Mouse (Mus musculus): ENCODE data around the gene Nudt16. TPM values are rescaled to one million over a fixed set of nuclear protein-coding genes. Genes with fewer than 3 reads are reported as not detected.
"Not testable (repeated sequence)": the region's sequence is repeated elsewhere in the genome, so short reads cannot be mapped to it uniquely, and the experiment has no call there.

The Nudt16 gene
- 1 to 10 TPM; 5.8 to 6.1 TPM for total RNA-seq (2021)
- long read RNA-seq, experiment 1, transcript Nudt16-201 (3 exons, 1,631 nt), result major isoform, 5 of 6 reads
- long read RNA-seq, experiment 1, partial matches to known transcripts, result 0 of 6 reads
- long read RNA-seq, experiment 1, other reads (novel, unspliced or antisense), result 0 of 6 reads
- long read RNA-seq, experiment 2, partial matches to known transcripts, result 0 of 4 reads
- long read RNA-seq, experiment 2, other reads (novel, unspliced or antisense), result 0 of 4 reads

DNA sequence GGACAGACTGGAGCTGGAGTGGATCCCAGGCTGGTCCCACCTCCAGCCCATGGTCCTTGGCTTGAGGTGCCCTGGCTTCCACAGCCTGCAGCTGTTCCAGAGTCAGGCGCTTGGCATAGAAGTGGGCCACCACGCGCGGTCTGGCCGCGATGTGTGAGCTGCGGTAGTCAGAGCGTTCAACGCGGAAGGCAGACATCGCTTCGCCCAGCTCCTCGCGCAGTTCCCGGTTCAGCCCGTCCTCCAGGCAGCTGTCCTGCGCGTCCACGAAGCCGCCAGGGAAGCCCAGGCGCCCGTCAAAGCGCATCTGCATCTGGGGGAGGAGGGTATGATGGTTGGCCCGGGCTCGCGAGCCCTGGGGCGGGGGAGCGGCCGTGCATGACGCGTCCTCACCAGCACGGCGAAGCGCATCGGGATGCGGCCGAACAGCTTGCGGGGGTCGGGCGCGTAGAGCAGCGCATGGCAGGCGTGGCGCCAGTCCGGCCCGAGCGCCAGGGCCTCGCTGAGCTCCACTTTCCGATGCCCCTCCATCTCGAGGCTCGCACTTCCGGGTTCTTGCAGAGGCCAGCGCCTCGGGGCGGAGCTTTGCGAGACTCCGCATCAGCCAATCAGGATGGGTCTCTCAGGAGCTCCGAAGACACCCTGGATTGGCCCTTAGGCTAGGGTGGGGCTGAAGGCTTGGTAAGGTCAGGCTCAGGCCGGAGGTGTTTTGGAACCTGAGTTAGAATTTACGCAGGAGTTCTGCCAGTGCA is at the start of gene Nudt16:
Nudt16 (minus strand) TSS at position 572 of the 749 bp plus-strand sequence.
- Histone ChIP-seq H3K4me3 (peak within 1 kb of the TSS; percentile 77), H3K27ac (peak within 1 kb of the TSS; percentile 89)
- no peak for TF ChIP-seq CTCF (IDR thresholded peaks at IDR 0.05)
- DNase-seq, result peak; percentile 94
- intact Hi-C loops (cut with DNase I), result loop anchor here (2.0 to 10.0 kb wide), 2 partner anchors 79 to 263 kb away; partner anchors contain the start of genes Aste1, Mrpl3 and Nek11

DNA sequence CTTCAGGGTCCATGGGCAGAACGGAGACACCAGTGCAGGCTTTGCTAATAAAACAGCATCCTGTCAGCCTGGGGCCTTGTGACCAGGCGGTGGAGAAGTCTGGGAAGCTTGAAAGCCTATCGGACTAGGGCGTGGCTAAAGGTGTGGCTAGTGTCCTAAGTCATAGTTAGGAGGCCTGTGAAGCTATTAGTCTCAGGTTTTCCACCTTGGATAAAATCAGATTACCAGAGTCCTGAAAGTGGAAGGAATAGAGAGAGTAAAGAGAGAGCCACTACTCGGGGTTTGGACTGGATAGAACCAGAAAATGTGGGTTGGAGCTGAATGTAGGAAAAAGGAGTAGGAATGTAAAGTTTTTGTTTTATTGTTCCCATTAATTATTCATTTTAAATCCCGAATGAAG is 13.4 kb upstream of the Nudt16 start, which contains the start of gene 1700080E11Rik:
1700080E11Rik (minus strand) TSS at position 101 of the 400 bp plus-strand sequence.
- TF ChIP-seq CTCF (IDR thresholded peaks at IDR 0.05), result no peak
- no peak for DNase-seq
- Histone ChIP-seq H3K4me3 (no peak within 1 kb of the TSS), H3K27ac (no peak within 1 kb of the TSS)
- intact Hi-C loops (cut with DNase I), result no loop called here

- H3K27ac ChIP-seq, result no peak overlapping the region
- no peak for TF ChIP-seq CTCF (IDR thresholded peaks at IDR 0.05)
- no peak for DNase-seq
- intact Hi-C loops (cut with DNase I), result loop anchor here (10.0 kb wide), 1 partner anchor 256 kb away; the partner anchor contains the start of genes Aste1 and Nek11
- no peak overlapping the region for H3K4me3 ChIP-seq
Measured at GRCm38 (mm10) chr9:105139204-105139603, 7.6 kb upstream of the Nudt16 start.

DNA sequence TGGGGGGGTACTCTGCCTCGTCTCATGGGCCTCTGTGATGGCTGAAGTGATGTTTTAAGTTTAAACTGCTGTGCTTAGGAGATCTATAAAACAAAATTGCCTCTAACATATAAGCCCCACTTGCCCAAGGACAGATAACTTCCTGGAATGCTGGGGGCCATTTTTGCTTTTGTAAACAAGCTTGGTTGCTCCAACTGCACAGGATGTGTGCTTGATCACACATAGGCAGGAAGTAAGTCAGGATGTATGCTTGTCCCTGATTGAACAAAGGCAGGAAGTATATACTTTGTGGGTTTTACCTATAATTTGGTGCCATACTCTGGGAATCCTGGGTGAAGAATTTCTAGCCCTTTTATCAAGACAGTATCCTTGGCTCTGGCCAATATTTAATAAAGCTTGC is 4.8 kb upstream of the Nudt16 start:
- intact Hi-C loops (cut with DNase I), result loop anchor here (10.0 kb wide), 1 partner anchor 258 kb away; the partner anchor contains the start of genes Aste1 and Nek11
- Histone ChIP-seq H3K4me3 (no peak overlapping the region), H3K27ac (no peak overlapping the region)
- no peak for TF ChIP-seq CTCF (IDR thresholded peaks at IDR 0.05)
- no peak for DNase-seq

DNA sequence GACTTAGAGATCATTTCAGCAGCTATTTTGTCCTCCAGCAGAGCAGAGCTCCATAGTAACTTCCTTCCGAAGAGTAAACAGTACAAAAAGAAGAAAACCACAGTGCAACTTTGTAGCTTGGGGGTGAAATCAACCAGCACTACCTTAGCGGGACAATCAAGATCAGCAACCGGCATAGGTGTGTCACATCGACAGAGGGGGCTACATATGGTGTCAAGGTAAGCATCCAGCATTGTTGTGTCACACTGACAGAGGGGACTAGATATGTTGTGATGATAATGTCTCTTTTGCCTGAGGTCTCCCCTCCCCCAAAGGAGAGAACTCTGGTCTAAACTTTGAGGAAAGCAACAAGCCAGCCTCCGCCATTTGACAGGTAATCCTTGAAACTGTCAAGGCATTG is 2.9 kb upstream of the Nudt16 start:
- intact Hi-C loops (cut with DNase I), result loop anchor here (10.0 kb wide), 1 partner anchor 260 kb away; the partner anchor contains the start of genes Aste1 and Nek11
- no peak for TF ChIP-seq CTCF (IDR thresholded peaks at IDR 0.05)
- no peak overlapping the region for H3K4me3 ChIP-seq
- no peak for DNase-seq
- H3K27ac ChIP-seq, result no peak overlapping the region

DNA sequence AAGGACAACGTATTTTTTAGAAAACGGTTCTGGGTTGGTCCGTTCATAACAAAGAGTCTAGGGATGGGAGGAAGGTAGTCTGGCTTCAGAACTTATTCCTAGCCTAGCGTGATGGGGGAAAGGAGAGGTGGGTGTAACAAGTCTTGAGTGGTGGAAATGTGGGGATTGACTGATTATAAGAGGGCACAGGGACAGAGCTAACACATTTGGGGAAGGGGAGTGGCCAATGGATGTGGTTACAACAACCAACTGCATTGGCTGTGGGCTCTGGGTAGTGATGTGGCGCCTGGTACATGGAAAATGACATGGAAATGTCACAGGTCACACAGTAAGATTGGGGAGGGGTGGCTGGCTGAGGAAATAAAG is 361 bp upstream of the Nudt16 start:
- H3K4me3 ChIP-seq, result peak overlapping the region; percentile 77
- peak overlapping the region; percentile 89 for H3K27ac ChIP-seq
- TF ChIP-seq CTCF (IDR thresholded peaks at IDR 0.05), result no peak
- DNase-seq, result no peak
- intact Hi-C loops (cut with DNase I), result loop anchor here (10.0 kb wide), 1 partner anchor 263 kb away; the partner anchor contains the start of genes Aste1 and Nek11

- peak overlapping the region; percentile 77; the same call in 1 of the 2 replicates for H3K4me3 ChIP-seq
- intact Hi-C loops (cut with DNase I), result loop anchor here (2.0 to 10.0 kb wide), 2 partner anchors 78 to 264 kb away; partner anchors contain the start of genes Aste1, Mrpl3 and Nek11
- DNase-seq, result no peak
- no peak for TF ChIP-seq CTCF (IDR thresholded peaks at IDR 0.05)
- no peak overlapping the region for H3K27ac ChIP-seq
Measured at GRCm38 (mm10) chr9:105130331-105130730, 1.3 kb downstream of the Nudt16 start.

DNA sequence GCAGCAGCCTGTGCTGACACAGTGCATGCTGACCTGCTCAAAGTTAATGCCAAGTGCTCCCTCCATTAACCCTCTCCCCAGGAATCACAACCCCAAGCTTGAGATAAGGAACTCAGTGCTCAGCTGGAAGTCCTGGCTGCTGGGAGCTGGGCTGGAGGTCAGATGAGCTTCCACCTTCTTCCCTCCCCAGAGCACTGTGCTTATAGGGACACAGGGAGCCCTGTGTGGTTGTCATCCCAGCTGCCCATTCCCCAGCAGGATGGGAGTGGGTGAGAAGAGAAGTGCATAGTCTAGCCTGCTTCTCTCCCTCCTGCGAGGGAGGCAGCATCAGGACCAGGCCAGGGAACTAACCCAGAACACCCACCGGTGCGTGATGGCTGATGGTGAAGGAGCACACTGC is 6.4 kb downstream of the Nudt16 start:
- intact Hi-C loops (cut with DNase I); H3K4me3 ChIP-seq; H3K27ac ChIP-seq; DNase-seq: not testable (repeated sequence)

DNA sequence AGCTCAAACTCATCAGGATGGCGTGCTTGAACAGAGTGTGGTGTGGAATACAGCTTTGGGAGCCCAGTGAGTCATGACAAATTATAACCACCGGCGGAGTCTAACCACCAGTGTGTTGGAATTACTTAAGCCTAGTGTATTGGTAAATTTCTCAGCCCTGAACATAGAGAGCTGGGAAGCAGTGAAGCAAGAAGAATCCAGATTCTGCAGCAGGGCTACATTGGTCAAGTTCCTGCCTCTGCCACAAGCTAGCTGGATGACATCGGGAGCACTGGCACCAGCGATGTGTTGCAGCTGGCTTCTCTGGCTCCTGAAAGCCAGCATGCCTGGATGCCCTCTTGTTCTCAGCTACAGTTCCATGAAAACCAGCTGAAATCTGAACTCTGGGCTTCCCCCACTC is 27.7 kb downstream of the Nudt16 start:
- Histone ChIP-seq H3K27ac (no peak overlapping the region), H3K4me3 (no peak overlapping the region)
- no peak for DNase-seq
- intact Hi-C loops (cut with DNase I), result no loop called here
- TF ChIP-seq CTCF (IDR thresholded peaks at IDR 0.05), result no peak

DNA sequence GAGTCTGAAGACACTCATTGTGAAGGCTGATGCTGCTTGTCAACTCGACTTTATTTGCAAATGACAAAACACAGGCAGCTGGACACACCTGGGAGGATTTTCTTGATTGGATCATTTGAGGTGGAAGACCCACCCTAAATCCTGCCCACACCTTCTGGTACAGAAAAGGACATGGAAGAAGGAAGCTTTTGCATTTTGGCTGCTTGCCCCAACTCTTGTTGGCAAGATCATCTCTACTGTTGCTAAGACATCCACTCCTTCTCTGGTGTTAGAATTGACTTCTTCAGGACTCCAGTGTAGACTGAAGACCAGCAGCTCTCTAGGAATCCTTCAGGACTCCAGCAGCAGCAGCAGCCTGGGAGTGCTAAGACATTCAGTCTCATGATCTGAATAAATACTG is 29.7 kb downstream of the Nudt16 start:
- H3K4me3 ChIP-seq, result no peak overlapping the region
- H3K27ac ChIP-seq, result no peak overlapping the region
- intact Hi-C loops (cut with DNase I), result no loop called here
- DNase-seq, result no peak
- no peak for TF ChIP-seq CTCF (IDR thresholded peaks at IDR 0.05)

GRCm38 (mm10) chr9:105100807-105101570 is 30.6 kb downstream of the Nudt16 start:
- DNase-seq, result no peak
- no peak for TF ChIP-seq CTCF (IDR thresholded peaks at IDR 0.05)
- no peak overlapping the region for H3K4me3 ChIP-seq
- no peak overlapping the region for H3K27ac ChIP-seq
- intact Hi-C loops (cut with DNase I), result no loop called here

DNA sequence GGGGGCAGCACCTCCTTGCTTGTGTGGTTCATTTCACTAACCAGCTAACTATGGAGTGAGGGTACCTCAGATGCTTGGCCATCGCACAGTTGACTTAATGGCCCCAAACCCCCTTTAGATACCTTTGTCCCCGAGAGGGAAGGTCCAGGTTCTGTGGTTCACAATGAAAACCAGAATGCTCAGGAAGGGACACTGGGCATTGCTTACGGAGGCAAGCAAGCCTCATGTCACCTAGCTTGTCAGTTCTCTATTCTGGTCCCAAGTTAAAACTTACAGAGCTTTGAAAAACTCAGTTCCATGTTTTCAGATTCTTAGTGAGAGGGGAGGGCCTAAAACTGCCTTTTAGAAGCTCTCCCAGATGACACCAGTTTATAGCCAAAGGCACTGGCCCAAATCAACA is 51.4 kb downstream of the Nudt16 start:
- TF ChIP-seq CTCF (IDR thresholded peaks at IDR 0.05), result no peak
- no peak for DNase-seq
- intact Hi-C loops (cut with DNase I), result no loop called here
- no peak overlapping the region for H3K27ac ChIP-seq
- no peak overlapping the region for H3K4me3 ChIP-seq

Other genes starting within 250 kb of the Nudt16 start
- gene Mrpl3, start 78.6 kb downstream of the Nudt16 start, total RNA-seq (2021), result 10 to 100 TPM; 70.3 to 96.5 TPM
- not detected for gene 1700080E11Rik, start 13.3 kb upstream of the Nudt16 start, total RNA-seq (2021)